Mouse (Mus musculus) megakaryocyte-erythroid progenitor cell, adult 5-6 weeks (primary cell): Measurements from ENCODE around the gene Car10. TPM values are rescaled to one million over a fixed set of nuclear protein-coding genes. Genes with fewer than 3 reads are reported as not detected.

Experiments used
- ATAC-seq: replicated peaks from 2 replicates; pipeline ENCODE4 v1.8.0; 2016; ENCODE audit warnings: mild to moderate bottlenecking, inconsistent platforms; ENCODE audit not compliant: severe bottlenecking, poor library complexity, low FRiP score, low TSS enrichment
- total RNA-seq, 2 experiments: library from RNA; stranded (forward) in 1 of 2; stranded (reverse) in 1 of 2; fragments of 200-1000, 215-1000 nt in 1 of 2; fragments of >200 nt in 1 of 2; fragmentation: Nextera tagmentation in 1 of 2; gene quantifications; 2 replicates each; pipeline ENCODE4 v1.2.3; 2014 to 2017

The Car10 gene
- total RNA-seq (2014; fragmentation: Nextera tagmentation) (not detected in 2 replicates), total RNA-seq (2017) (not detected in 2 replicates)

- no peak for ATAC-seq
These were observed at the start of gene Car10 for GRCm38 (mm10) chr11:93097941-93098828. Gene Car10, plus strand, starts transcription at chr11:93098028.

- no peak for ATAC-seq
These were observed 32.8 kb upstream of the Car10 start for GRCm38 (mm10) chr11:93065021-93065420.

DNA sequence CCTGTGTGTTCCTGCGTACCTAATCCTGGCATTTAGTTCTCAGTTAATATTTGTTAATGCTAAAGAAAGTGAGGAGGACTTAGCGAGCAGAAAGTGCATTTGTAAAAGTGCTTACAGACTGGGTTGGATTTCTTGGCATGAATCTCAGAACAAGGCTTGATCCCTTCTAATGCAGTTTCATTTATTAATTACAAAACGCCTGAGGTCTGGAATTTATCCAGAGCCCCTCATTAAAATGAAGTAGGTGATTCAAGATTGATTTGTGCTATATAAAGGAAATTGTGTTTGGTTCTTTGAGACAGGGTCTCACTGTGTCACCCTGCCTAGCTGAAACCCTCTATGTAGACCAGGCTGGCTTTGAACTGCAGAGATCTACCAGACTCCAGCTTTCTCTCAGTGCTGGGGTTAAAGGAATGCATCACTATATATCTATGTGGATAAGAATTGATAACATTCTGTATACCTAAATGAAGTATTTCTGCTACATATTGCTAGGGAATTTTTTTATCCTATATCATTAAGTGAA lies 32.1 kb upstream of the Car10 start:
- no peak for ATAC-seq

- no peak for ATAC-seq
These were observed 2.2 kb upstream of the Car10 start for GRCm38 (mm10) chr11:93095588-93095987.

DNA sequence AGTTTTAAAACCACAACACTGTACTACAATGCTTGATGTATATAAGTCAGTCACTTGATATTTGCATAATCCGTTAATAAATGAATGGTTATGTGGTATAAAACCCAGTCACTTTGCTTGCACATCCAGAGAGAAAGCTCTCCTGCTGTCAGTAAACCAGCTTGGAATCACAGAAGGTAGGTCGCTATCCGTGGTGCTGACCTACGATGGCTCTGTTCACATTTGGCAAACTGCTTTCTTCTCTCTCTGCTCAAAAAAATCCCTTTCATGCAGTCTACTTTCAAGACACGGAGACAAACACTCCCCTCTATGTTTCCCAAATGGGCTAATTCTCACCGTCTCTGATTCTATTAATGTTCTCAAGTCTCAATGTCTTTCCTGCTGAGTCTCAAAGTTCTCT lies 827 bp upstream of the Car10 start:
- no peak for ATAC-seq

- no peak for ATAC-seq
These were observed 387 bp upstream of the Car10 start for GRCm38 (mm10) chr11:93097431-93097851.

- ATAC-seq = no peak
These were observed 1.1 kb downstream of the Car10 start for GRCm38 (mm10) chr11:93098933-93099381.

- no peak for ATAC-seq
These were observed 1.9 kb downstream of the Car10 start for GRCm38 (mm10) chr11:93099431-93100370.

- ATAC-seq = no peak
These were observed 2.8 kb downstream of the Car10 start for GRCm38 (mm10) chr11:93100606-93101005.

DNA sequence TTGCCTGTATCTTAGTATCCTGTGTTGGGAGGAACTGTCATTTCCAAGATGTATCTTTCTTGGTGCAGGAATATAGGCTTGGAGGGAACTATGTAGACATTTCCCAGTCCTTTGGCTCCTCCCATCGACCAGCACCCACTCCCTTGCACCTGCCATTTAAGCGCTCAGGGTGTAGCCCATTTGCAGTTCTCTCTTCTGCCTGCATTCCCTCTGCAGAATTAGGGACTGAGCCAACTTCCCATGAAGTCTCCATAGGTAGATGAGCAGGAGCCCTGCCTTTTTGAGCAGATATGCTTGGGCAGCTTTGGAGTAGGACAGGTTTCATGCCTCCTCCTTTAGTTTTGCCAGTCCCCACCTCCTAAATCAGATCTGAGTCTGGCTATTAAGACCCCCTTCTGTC lies 3.3 kb downstream of the Car10 start:
- ATAC-seq = no peak

DNA sequence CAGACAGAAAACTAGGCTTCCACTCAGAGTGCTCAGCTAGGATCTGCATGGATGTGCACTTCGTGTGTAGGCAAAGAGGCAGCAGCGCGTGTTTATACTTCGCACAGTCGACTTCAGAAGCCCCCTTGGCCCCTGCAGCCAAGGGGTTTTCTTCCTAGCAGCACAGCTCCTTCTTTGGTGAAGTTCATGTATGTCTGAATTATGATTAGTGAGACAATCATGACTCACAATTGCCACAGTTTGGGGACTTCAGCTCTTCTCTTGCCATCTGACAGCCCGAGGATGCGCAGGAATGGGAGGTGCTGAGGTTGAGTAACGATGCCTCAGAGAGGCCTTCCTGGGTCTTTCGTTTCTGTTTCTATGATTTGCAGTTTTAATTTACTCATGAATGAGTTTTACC lies 4.5 kb downstream of the Car10 start:
- no peak for ATAC-seq

DNA sequence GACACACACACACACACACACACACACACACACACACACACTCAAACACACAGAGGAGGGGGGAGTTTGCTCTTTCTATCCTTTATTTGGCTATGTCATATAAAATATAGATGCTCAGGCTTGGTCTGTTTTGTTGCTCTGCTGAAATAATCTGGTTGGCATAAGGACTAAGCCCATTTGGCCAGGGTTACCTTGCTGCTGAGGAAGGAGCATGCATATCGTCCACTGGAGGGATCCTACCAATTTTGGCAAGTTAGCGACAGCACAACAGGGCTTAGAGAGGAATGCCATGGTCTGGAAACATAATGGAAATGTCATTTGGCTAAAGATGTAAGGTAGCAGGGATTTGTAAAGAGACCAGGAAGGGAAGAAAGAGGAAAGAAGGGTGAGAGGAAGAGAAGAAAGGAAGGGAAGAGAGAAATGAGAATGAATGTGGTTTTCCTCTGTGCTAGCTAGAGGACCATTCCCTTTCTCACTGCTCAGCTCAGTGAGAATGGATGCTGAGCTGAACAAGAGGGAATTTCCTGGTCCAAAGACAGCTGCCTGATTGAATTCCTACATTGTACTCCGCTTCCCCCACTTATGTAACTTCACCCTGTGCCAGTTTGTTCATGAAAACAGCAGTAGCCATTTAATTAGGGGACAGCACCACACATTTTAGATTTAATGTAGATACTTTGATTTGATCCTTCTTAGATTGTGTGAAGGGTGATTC lies 5.4 kb downstream of the Car10 start:
- ATAC-seq = no peak

DNA sequence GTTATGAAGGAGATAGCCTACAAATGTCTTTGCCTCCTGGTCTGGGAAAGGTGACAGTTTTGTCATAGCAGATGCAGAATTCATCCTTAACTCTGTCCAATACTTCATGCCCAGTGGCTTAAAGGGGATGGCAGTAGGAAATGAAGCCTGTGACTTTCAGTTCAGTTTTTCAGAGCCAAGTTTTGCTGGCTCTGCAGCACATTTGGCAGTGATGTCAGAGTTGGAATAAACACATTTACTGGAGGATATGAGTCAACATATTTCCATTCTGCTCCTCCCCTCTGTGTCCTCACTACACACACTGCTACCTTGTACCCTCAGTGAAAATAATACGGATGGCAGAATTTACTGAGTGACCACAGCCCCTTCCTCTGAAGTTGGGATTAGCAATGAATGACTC lies 11.6 kb downstream of the Car10 start:
- no peak for ATAC-seq

GRCm38 (mm10) chr11:93120766-93121415 lies 23.1 kb downstream of the Car10 start:
- ATAC-seq = no peak

- no peak for ATAC-seq
These were observed 25.9 kb downstream of the Car10 start for GRCm38 (mm10) chr11:93123691-93124090.

DNA sequence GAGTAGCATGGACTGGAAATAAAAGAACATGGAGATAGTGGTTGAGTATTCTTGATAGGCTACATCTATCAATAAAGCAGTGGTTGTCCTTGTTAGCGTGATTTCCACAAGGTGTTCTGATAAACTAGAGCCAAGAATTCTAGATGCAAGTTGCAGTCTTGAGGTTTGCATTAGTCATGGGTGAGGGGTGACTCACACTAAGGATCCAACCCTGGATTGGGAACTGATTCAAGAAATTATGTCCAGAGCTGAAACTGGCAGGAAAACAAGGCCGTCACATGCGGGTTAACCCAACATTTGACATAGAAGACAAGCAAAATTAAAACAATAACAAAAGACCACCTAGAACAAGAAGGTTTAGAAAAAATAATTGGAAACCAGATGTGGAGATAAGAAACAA lies 28.6 kb downstream of the Car10 start:
- ATAC-seq = no peak

GRCm38 (mm10) chr11:93128481-93128880 lies 30.7 kb downstream of the Car10 start:
- ATAC-seq = no peak

DNA sequence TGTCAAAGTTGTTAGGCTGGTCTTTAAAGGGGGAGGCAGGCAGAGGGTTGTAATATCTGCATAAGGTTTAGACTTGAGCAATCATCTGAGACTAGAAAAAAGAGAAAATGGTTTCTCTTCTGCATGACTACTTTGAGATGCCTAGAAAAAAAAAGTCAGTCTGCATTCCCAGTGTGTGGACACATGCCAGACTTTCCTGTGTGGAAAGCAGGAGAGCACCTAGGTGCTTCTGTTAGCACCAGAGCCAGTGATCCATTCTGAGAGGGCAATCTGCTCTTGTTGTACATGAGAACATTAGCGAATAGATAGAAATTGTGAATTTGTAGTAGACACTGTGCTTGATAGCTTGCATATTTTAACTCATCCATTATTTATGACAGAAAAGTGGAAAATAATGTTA lies 40.0 kb downstream of the Car10 start:
- ATAC-seq = no peak

GRCm38 (mm10) chr11:93141727-93142126 lies 43.9 kb downstream of the Car10 start:
- ATAC-seq = no peak
